Mouse (Mus musculus): ENCODE data around the gene Acp5.

Gene Acp5

DNA sequence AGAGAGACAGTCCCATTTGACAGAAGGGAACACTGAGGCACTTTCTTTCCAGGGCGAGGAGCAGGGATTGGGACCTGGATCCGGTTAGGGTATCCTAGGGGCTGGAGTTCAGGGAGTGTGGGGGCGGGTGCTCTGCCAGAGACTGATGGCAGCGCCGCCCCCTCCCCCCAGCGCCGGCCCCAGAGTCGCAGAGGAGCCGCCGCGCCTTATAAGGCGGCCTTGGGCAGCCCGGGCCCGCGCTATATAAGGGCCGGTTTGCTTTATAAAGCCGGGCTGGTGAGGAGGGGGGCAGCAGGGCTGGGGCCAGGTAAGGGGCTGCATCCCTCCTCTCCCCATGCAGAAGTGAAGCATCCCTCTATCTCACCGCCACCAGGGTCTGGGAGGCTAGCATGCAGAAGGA lies 35.6 kb downstream of the Acp5 start:
- DNase-seq (ENCODE audit: low spot score in 2 of 2): no peak

DNA sequence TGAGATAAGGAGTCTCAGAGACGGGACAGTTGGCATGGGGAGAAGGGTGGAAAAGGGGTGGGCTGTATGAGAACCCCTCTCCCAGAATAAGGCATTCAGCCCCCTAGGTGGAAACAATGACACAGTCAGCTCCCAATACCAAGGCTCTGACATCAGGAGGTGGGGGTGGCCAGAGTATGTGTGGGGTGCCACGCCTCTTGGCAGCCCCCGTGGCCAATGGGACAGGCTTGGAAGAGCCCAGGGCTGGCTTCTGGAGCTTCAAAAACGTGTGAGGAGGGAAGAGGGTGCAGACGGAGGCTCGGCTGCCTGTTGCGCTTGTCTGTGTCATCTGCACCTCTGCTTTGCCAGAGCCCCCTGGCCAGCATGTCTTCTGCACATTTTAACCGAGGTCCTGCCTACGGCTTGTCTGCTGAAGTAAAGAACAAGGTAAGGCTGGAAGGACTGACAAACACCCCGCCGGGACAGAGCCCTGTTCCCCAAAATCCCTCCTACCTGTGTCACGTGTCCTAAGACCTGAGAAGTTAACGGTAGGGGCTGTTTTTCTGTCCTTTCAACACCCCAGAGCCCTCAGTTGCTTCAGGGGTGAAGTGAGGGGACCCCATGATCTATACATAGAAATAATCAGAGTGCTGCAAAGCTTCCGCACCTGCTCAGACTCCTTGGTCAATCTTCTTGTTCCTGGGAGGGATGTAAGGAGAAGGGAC lies 36.4 kb downstream of the Acp5 start, which contains the start of gene Cnn1:
Gene Cnn1, plus strand, starts transcription at position 224 of the 704 bp plus-strand sequence.
- DNase-seq (ENCODE audit: low spot score in 2 of 2): no peak

- DNase-seq (ENCODE audit: low spot score in 2 of 2): peak; percentile 66 to 70
These were observed 39.6 kb downstream of the Acp5 start for GRCm38 (mm10) chr9:22095854-22096307.

GRCm38 (mm10) chr9:22092746-22093145 lies 42.8 kb downstream of the Acp5 start:
- no peak for DNase-seq (ENCODE audit: low spot score in 2 of 2)

GRCm38 (mm10) chr9:22089986-22090385 lies 45.5 kb downstream of the Acp5 start:
- DNase-seq (ENCODE audit: low spot score in 2 of 2): no peak

- no peak for DNase-seq (ENCODE audit: low spot score in 2 of 2)
These were observed 46.2 kb downstream of the Acp5 start for GRCm38 (mm10) chr9:22089281-22089680.

DNA sequence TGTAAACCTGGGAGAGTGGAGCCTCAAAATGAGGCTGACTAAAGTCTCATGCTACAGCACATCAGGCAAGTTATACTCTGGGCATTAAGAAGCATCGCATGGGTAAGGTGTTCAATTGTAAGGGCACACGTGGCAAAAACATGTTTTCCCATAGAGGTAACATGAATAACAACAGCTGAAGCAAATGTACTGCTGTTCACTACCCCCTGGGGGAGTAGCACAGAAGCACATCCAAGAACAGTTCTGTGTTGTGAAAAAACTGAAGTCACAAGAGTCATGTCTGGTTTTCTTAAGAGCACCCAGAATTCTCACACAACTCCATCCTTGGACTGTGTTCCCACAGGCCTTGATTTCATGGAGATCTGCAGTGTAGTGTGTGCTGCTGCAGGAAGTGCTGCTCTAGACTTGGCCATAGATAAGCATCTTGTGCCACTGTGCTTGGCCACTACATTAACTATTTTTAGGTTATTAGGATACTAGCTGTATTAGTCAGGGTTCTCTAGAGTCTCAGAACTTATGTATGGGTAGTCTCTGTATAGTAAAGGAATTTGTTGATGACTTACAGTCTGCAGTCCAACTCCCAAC lies 48.4 kb downstream of the Acp5 start:
- DNase-seq (ENCODE audit: low spot score in 2 of 2): no peak

- DNase-seq (ENCODE audit: low spot score in 2 of 2): no peak
These were observed 49.5 kb downstream of the Acp5 start for GRCm38 (mm10) chr9:22086012-22086411.

DNA sequence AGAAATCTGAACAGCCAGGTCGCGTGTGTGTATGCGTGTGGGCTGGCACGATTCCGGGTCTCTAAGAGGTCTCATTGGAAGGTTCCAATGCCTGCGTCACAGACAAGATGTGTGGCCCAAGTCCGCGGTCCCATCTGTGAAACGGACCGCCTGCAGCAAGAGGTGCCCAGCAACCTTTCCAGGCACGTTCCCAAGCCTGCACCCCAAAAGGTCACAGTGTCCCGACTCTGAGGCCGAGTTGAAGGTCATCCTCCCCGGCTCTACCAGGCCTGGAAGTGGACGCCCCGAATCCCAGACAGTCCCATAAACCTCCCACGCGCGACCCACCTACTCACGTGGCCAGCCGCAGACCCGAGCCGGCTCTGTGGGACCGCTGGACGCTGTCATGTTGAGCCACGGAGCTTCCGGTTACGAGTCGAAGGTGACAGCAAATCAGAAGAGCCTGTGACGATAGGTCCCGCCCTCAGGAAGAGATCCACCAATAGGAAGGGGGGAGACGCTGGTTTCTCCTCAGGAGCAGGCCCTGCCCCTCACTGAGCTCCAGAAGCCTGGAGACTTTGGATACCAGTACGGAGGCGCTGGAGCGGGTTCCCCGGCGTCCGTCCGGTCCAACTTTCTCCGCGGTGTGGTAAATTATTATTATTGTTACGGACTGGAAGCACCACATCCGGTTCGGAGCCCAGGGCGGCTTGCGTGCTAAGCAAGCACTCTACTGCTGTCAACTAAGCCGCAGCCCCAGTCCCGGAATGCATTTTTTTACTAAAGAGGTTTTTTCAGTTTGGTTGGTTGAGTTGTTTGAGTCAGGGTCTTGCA lies 50.3 kb downstream of the Acp5 start, which contains the start of gene Ecsit:
Gene Ecsit, minus strand, starts transcription at position 417 of the 813 bp plus-strand sequence.
- DNase-seq (ENCODE audit: low spot score in 2 of 2): peak; percentile 96 to 97

GRCm38 (mm10) chr9:22084667-22085021 lies 50.9 kb downstream of the Acp5 start:
- DNase-seq (ENCODE audit: low spot score in 2 of 2): no peak
